Mouse (Mus musculus): ENCODE measurements around the gene Creb3l4.
"Not testable (repeated sequence)": the region's sequence is repeated elsewhere in the genome, so short reads cannot be mapped to it uniquely, and the experiment has no call there.

The Creb3l4 gene

DNA sequence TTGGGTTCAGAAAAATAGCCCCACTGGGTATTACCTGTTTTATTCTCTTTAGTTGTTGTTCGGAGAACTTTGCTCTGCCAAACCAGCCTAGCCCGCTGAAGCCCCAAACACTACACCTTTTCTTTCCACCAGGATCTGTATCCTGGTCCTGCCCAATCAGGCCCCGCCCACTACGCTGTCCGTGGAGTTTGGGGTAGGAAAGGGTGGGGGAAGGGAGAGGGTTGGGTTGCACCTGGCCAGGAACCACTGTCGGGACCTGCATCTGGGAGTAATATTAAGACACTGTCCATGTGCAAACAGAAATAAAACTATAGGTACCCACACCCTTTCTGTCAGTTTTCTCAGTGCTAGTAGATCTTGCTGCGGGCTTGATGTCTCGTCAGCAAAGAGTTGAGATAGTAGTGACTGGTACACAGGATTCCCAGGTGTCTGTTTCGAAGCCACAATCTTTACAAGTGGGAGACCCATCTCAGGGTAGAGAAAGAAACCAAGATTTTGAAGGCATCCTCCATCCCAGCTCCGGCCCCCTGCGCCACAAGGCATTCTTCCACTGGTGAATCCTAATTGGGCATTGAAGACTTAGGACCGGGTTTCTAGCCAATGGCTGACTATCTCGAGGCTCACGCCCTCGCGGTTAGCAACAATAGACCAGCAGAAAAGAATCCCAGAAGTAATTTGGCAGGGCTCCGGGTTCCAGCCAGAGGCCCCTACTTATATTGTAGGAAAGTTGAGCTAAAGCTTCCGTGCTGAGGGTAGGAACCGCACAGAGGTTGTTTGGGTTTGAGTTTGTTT is at the start of gene Creb3l4:
Creb3l4 (minus strand) TSS at position 529 of the 792 bp plus-strand sequence.
- DNase-seq (ENCODE audit: low spot score): peak; percentile 55

DNA sequence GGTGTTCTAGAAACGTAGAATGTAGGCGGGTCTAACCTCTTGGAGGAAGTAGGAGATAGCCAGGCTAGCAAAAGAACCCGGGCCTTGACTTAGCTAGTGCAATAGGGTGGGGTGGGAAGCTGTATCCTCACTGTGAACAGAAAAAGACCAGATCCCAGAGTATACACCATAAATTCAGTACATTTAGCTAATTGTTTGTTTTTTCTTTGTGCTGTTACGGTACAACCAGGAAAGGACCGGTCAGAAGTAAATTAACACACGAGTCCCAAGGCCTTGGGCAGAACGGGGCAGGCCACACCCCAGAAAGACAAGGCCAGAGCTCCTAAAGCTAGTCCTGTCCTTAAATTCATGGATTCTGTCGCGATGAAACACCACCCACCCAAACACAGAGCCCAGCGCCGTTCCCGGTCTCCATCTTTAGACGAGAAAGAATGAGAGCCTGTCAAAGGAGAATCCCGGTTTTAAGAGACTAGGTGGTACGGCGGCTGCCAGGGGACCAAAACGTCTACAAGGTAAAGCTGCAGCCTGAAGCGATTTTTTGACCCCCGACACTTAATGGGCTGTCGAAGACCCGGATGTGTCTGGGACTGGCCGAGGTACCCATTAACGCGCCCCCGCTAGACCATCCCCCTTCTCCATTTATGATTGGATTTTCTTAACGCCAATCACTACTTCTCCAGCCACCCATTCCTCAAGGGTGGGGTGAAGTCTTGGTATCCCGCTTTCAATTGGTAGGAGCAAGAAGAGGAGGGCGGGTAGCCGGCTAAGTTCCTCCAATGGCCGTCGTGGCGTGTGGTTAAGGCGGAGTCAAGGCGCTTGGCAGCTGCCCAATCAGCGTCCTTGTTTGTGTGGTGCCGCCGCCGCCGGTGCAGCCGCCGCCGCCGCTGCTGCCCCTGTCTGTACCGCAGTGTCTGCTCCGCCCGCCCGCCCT is 49.3 kb upstream of the Creb3l4 start, which contains the start of gene Gatad2b:
Gatad2b (plus strand) TSS at position 834 of the 931 bp plus-strand sequence.
- peak; percentile 100 for DNase-seq (ENCODE audit: low spot score)

- no peak for DNase-seq (ENCODE audit: low spot score)
Observed at GRCm38 (mm10) chr3:90291982-90292344, 48.7 kb upstream of the Creb3l4 start.

DNA sequence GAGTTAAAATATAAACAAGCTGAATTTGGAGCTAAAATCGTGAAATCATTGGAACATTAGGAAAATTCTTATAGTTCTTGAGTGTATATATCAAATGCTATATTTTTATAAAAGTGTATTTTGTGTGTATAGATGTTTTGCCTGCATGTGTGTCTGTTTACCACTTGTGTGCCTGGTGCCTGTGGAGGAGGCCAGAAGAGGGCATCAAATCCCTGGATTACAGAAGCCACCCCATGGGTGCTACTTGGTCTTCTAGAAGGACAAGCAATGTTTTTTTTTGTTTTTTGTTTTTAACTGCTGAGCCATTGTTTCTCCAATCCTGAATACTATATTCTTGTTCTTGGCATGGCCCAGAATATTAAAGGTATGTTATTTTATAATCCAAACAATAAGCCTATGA is 47.3 kb upstream of the Creb3l4 start:
- no peak for DNase-seq (ENCODE audit: low spot score)

GRCm38 (mm10) chr3:90289403-90289802 is 46.1 kb upstream of the Creb3l4 start:
- DNase-seq (ENCODE audit: low spot score): not testable (repeated sequence)

- DNase-seq (ENCODE audit: low spot score): no peak
Observed at GRCm38 (mm10) chr3:90284150-90284549, 40.8 kb upstream of the Creb3l4 start.

DNA sequence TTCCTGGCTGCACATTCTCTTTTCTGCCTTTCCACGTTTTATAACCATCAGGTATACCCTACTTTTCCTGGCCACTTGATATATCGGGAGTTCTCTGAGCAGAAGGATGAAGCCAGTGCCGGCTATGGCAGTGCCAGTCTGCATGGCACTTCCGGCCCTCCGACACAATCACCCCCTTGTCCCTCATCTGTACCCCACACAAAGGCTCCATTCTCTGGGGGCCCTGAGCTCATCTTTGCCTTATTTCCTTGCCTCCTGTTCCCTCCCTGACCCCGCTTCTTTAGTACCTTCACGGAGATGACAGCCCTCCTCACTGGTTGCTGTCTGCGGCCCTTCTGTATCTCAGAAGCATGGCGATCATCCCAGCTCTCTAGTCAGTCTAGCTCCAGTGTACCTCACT is 37.4 kb upstream of the Creb3l4 start:
- DNase-seq (ENCODE audit: low spot score): no peak

DNA sequence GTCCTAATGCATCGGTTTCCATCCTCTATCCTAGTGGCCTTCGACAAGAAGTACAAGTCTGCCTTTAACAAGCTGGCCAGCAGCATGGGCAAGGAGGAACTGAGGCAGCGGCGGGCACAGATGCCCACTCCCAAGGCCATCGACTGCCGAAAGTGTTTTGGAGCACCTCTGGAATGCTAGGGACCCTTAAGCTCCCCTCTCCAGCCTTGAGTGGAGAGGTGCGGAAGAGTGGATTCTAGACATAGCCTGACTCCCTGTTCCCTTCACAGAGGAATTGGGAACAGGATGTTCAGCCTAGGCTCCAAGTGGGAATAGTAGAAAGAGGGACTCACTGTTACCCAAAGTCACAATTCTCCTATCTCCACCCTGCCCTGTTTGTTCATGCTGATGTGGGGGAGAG is 36.4 kb upstream of the Creb3l4 start:
- DNase-seq (ENCODE audit: low spot score): no peak

DNA sequence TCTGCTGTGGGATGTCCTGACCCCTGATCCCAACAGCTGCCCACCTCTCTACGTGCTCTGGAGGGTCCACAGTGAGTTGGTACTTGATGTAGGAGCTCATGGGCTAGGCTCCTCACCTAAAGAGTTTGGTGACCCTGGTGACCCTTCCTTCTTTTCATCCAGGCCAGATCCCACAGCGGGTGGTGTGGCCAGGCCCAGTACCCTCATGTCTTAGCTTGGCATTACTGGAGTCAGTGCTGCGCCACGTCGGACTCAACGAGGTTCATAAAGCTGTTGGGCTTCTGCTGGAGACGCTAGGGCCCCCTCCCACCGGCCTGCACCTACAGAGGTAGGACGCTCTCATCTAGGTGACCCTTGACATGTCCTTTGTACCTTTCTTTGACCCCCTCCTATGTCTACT is 35.9 kb upstream of the Creb3l4 start:
- DNase-seq (ENCODE audit: low spot score): no peak

DNA sequence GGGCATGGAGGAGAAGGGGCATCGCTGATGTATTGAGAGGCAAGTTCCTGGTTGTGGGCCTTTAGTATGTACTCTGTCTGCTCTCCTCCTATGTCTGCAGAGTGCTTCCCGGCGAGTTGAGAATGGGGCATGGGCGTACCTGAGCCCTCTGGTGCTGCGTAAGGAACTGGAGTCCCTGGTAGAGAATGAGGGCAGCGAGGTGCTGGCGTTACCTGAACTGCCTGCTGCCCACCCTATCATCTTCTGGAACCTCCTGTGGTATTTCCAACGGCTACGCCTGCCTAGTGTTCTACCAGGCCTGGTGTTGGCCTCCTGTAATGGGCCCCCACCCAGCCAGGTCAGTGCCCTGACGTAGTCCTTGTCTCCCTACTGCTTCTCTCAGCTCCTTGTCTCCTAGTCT is 34.9 kb upstream of the Creb3l4 start:
- DNase-seq (ENCODE audit: low spot score): no peak

GRCm38 (mm10) chr3:90277793-90278192 is 34.5 kb upstream of the Creb3l4 start:
- DNase-seq (ENCODE audit: low spot score): no peak

DNA sequence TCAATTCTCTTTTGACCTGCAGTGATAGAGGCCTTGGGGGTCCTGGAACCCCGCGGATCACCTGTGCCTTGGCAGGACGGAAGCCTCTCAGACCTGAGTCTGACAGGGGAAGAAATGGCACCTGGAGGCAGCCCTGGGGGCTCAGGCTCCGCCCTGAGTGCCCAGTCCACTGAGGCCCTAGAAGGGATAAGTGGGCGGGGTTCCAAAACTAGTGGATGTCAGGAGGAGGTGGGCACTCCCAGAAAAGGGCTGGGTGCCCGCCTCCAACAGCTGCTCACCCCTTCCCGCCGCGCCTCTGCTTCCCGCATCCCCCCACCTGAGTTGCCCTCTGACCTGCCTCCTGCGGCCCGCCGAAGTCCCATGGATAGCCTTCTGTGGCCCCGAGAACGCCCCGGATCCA is 33.5 kb upstream of the Creb3l4 start:
- no peak for DNase-seq (ENCODE audit: low spot score)

DNA sequence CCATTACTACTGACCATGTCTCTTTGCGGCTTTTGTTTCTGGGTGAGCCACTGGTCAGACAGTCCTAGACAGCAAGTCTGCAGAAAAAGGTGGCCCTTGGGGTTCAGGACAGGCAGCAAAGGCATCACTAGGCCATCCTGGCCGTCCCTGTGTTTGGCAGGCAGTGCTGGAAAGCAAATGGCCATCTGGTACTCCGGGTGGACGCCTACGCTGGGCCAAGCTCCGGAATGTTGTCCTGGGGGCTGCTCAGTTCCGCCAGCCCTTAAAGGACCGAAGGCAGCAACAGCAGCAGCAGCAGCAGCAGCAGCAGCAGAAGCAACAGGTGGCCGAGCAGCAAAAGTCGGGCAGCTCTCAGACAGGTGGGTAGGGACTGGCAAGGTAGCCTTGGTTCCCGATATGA is 32.0 kb upstream of the Creb3l4 start:
- DNase-seq (ENCODE audit: low spot score): no peak

DNA sequence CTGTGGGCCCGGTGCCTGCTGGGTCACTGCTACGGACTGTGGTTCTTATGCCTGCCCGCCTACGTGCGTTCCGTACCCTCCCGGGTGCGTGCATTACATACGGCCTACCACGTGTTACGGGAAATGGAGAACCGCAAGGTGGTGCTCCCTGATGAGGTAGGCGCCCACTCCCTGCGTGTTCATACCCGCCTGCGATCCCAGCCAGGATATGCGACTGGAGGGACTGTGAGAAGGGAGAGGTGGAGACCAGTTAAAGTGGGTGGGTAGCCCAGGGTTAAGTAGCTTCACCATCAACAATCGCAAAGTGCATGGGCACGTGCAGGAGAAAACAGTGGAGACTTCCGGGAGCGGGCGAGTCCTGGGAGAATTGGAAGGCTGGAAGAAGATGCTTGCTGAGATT is 30.5 kb upstream of the Creb3l4 start:
- no peak for DNase-seq (ENCODE audit: low spot score)

DNA sequence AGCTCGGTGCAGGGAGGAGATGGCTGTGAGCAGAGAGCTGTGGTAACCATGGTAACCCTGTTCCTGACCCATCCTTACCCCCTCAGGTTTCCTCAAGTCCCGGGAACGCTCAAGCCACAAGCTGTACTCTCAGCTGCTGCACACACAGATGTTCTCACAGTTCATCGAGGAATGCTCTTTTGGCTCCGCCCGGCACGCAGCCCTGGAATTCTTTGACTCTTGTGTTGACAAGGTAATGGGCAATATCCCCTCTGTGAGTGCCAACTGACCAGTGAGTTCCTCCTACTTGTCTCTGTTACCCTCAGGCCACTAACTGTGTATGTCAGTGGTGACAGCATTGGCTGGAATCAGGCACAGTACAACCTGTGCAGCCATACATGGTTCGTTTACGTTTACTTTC is 28.9 kb upstream of the Creb3l4 start:
- no peak for DNase-seq (ENCODE audit: low spot score)

DNA sequence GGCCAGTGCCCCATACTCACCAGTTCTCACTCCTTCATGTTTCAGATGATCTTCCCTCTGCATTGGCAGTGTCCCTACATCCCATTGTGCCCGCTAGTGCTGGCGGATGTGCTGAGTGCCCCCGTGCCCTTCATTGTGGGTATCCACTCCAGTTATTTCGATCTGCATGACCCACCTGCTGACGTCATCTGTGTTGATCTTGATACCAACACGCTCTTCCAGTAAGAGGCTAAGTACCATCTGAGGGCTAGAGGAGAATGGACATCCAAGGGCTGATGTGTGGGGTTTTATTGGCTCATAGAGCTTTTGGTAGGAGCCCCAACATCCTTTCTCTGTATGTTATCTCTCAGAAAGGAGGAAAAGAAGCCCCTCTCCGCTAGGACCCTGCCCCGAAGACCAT is 27.5 kb upstream of the Creb3l4 start:
- DNase-seq (ENCODE audit: low spot score): no peak

DNA sequence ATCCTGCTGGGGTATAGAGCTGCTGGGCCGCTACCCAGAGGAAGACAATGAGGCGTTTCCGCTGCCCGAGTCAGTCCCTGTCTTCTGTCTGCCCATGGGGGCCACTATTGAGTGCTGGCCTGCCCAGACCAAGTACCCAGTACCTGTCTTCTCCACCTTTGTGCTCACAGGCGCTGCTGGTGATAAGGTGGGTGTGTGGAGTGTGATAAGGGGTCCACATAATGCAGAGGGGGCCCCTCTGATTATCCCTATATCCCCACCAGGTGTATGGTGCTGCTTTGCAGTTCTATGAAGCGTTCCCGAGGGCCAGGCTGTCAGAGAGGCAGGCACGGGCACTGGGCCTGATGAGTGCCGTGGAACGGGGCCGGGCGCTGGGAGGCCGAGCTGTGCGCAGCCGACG is 25.7 kb upstream of the Creb3l4 start:
- DNase-seq (ENCODE audit: low spot score): no peak

DNA sequence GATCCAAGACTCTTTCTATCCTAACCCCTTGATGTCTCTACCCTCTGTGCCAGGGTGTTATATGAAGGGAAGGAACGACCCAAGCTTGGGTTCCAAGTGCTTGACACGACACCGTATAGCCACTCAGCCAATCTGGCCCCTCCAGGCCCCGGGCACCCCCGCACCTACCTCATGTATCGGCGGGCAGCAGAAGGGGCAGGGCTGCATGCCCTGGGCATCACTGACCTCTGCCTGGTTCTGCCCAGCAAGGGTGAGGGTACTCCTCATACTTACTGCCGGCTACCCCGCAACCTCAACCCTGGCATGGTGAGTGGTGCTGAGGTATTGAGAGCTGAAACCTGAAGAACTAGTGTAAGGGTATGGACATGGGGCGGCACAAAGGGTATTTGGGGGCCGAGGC is 24.9 kb upstream of the Creb3l4 start:
- DNase-seq (ENCODE audit: low spot score): no peak

- no peak for DNase-seq (ENCODE audit: low spot score)
Observed at GRCm38 (mm10) chr3:90266901-90267775, 23.8 kb upstream of the Creb3l4 start.

- peak; percentile 36 for DNase-seq (ENCODE audit: low spot score)
Observed at GRCm38 (mm10) chr3:90265932-90266741, 22.8 kb upstream of the Creb3l4 start.

Measured in lung, postnatal 25 days (tissue).